Mouse (Mus musculus) testis, adult 2 months (tissue): ENCODE measurements at regions not wholly inside any gene's neighbourhood (a gene's known extent, or its start where the extent isn't known, plus 50 kb on each side); places are given as distances from the start of the nearest gene placed in this dataset.
A peak's percentile ranks its signal among the peaks of the same experiment; 100 is the strongest.

Source experiments
- H3K27ac ChIP-seq: fragments of 200-500 bp; 2 replicates; pipeline ENCODE4 v1.5.1; 2012; ENCODE audit warnings: low read depth, low read length; ENCODE audit not compliant: control insufficient read depth, insufficient read depth
- H3K27me3 ChIP-seq: fragments of 200-500 bp; 2 replicates; pipeline ENCODE4 v1.6.1; 2012; ENCODE audit warnings: mild to moderate bottlenecking, low read length, moderate library complexity; ENCODE audit not compliant: control insufficient read depth, insufficient read depth
- H3K36me3 ChIP-seq: fragments of 200-500 bp; 2 replicates; pipeline ENCODE4 v1.6.1; 2012; ENCODE audit warnings: mild to moderate bottlenecking, low read length; ENCODE audit not compliant: control insufficient read depth, insufficient read depth
- H3K4me1 ChIP-seq: fragments of 200-500 bp; 2 replicates; pipeline ENCODE4 v1.6.1; 2012; ENCODE audit warnings: low read length; ENCODE audit not compliant: control insufficient read depth, insufficient read depth
- H3K4me3 ChIP-seq: fragments of 200-500 bp; 2 replicates; pipeline ENCODE4 v1.5.1; 2012; ENCODE audit warnings: low read depth, mild to moderate bottlenecking, low read length, moderate library complexity, mixed read lengths; ENCODE audit not compliant: control insufficient read depth
- CTCF ChIP-seq: fragments of 200-500 bp; IDR thresholded peaks from 2 replicates; pipeline ENCODE4 v1.5.1; 2012; ENCODE audit warnings: low read depth, mild to moderate bottlenecking, inconsistent platforms, low read length, moderate library complexity; ENCODE audit not compliant: control insufficient read depth, insufficient read depth, insufficient replicate concordance
- POLR2A ChIP-seq: fragments of 200-500 bp; IDR thresholded peaks from 2 replicates; pipeline ENCODE4 v1.6.1; 2012; ENCODE audit warnings: low read depth, mild to moderate bottlenecking, inconsistent platforms, low read length, moderate library complexity; ENCODE audit not compliant: control insufficient read depth

- Histone ChIP-seq H3K4me1 (no peaks in the 10 kb centered on the region), H3K36me3 (no peaks in the 10 kb centered on the region), H3K27me3 (no peaks in the 10 kb centered on the region), H3K4me3 (no peak overlapping the region), H3K27ac (no peak overlapping the region)
- no peak for TF ChIP-seq CTCF
- TF ChIP-seq POLR2A: no peak
These were observed 188.8 kb downstream of the Gm45692 start for GRCm38 (mm10) chr8:26308121-26308641.

DNA sequence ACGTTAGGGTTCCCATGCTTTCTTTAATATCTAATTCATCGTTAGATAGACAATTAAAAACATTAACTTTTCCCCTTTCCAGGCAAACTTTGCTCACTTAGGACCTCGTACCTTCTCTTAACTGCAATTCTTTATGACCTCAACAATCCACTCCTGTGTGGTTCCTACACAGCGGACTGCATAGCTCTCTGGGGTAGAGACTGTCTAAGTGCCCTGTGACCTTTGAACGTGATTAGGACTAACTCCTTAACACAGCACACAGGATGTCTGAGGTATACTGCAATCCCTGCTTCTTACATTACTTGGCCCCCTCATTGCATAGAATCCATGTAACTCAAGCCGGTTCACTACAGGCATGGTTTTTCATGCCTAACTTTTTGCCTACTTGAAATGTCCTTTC lies 190.4 kb downstream of the Gm45692 start:
- Histone ChIP-seq H3K27ac (no peak overlapping the region), H3K4me3 (no peak overlapping the region), H3K36me3 (no peaks in the 10 kb centered on the region), H3K27me3 (no peaks in the 10 kb centered on the region), H3K4me1 (no peaks in the 10 kb centered on the region)
- TF ChIP-seq CTCF (no peak), POLR2A (no peak)

- Histone ChIP-seq H3K27ac (no peak overlapping the region), H3K36me3 (no peaks in the 10 kb centered on the region), H3K4me3 (no peak overlapping the region), H3K27me3 (no peaks in the 10 kb centered on the region), H3K4me1 (no peaks in the 10 kb centered on the region)
- TF ChIP-seq POLR2A (no peak), CTCF (no peak)
These were observed 204.4 kb downstream of the Gm45692 start for GRCm38 (mm10) chr8:26323606-26324350.

DNA sequence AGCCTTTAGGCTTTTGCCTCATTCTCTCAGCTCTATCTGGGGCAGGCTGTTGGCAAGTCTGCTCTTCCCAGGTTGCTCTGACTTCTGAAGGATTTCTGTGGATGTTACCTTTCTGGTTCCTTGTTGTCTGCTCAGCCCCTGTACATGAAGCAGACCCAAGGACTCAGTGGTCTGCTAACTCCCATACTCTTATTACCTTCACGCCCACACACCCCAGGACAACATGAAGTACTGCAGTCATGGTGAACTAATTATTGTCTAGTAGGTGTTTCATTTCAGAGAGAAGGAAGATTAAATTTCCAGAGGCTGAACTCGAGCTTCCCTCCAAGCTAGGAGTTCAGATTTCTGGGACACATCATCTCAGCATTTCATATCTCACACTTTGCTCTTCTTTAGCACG lies 205.3 kb downstream of the Gm45692 start:
- no peak for TF ChIP-seq POLR2A
- TF ChIP-seq CTCF: no peak
- Histone ChIP-seq H3K4me1 (peaks cover under 1% of the 10 kb centered on the region; the same call in 1 of the 2 replicates), H3K4me3 (no peak overlapping the region), H3K36me3 (no peaks in the 10 kb centered on the region), H3K27ac (no peak overlapping the region), H3K27me3 (no peaks in the 10 kb centered on the region)

- Histone ChIP-seq H3K27ac (no peak overlapping the region), H3K4me1 (peaks cover 3% of the 10 kb centered on the region; the same call in 1 of the 2 replicates), H3K27me3 (no peaks in the 10 kb centered on the region), H3K4me3 (peak overlapping the region; percentile 20), H3K36me3 (no peaks in the 10 kb centered on the region)
- TF ChIP-seq CTCF: no peak
- no peak for TF ChIP-seq POLR2A
These were observed 210.5 kb downstream of the Gm45692 start for GRCm38 (mm10) chr8:26329813-26330212.

GRCm38 (mm10) chr8:26336906-26337650 lies 217.7 kb downstream of the Gm45692 start:
- H3K36me3 ChIP-seq: no peaks in the 10 kb centered on the region

DNA sequence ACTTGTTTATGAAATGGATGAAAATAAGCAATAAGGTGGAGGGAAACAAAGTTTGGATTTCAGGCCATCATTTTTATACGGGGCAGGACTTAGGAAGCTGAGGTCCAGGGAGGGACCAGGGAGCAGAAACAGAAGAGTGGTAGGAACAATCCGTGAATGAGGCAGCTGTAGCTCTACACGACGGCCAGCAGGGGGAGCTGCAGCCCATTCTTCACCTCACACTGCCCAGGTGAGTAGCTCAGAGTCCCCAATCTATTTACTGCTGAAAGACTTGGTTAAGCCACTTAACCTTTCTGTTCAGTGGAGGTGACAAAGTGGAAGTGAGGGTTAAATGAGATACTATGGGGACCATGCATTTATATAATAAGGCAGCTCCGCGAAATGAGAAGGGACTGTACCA lies 225.7 kb downstream of the Gm45692 start:
- Histone ChIP-seq H3K27me3 (no peaks in the 10 kb centered on the region), H3K4me3 (no peak overlapping the region), H3K4me1 (no peaks in the 10 kb centered on the region), H3K27ac (no peak overlapping the region), H3K36me3 (no peaks in the 10 kb centered on the region)
- TF ChIP-seq CTCF (peak; percentile 98), POLR2A (no peak)

More at GRCm38 (mm10) chr8:26336906-26337650, 217.7 kb downstream of the Gm45692 start:
- Histone ChIP-seq H3K4me1 (no peaks in the 10 kb centered on the region), H3K4me3 (no peak overlapping the region), H3K27ac (no peak overlapping the region), H3K27me3 (no peaks in the 10 kb centered on the region)
- TF ChIP-seq CTCF (no peak), POLR2A (no peak)
